Mouse (Mus musculus): ENCODE data around the gene Acot4.
"Not testable (repeated sequence)": the region's sequence is repeated elsewhere in the genome, so short reads cannot be mapped to it uniquely, and the experiment has no call there.

Gene Acot4

GRCm38 (mm10) chr12:84038241-84038640 lies at the start of gene Acot4:
Acot4 (plus strand) TSS chr12:84038379.
- peak; percentile 83 to 90 for DNase-seq

- no peak for DNase-seq
Observed at GRCm38 (mm10) chr12:83988483-83988882, 49.7 kb upstream of the Acot4 start.

- no peak for DNase-seq
Observed at GRCm38 (mm10) chr12:83989378-83989777, 48.8 kb upstream of the Acot4 start.

GRCm38 (mm10) chr12:83997221-83997620 lies 41.0 kb upstream of the Acot4 start:
- no peak for DNase-seq

GRCm38 (mm10) chr12:83998341-83999107 lies 39.7 kb upstream of the Acot4 start:
- DNase-seq = no peak

- DNase-seq = peak; percentile 95 to 96
Observed at GRCm38 (mm10) chr12:83999237-83999636, 38.9 kb upstream of the Acot4 start.

GRCm38 (mm10) chr12:84000418-84000817 lies 37.8 kb upstream of the Acot4 start:
- DNase-seq = no peak

- no peak for DNase-seq
Observed at GRCm38 (mm10) chr12:84003866-84004265, 34.3 kb upstream of the Acot4 start.

GRCm38 (mm10) chr12:84008251-84008650 lies 29.9 kb upstream of the Acot4 start:
- peak; percentile 47 to 66 for DNase-seq

GRCm38 (mm10) chr12:84008729-84009128 lies 29.4 kb upstream of the Acot4 start:
- DNase-seq = no peak

- peak; percentile 86 to 92 for DNase-seq
Observed at GRCm38 (mm10) chr12:84009171-84009965, 28.8 kb upstream of the Acot4 start, which contains the start of gene Acot1. Acot1 (plus strand) TSS chr12:84009490.

- DNase-seq = peak in 1 of 2 experiments; percentile 37
Observed at GRCm38 (mm10) chr12:84010201-84010600, 28.0 kb upstream of the Acot4 start.

GRCm38 (mm10) chr12:84011251-84012040 lies 26.7 kb upstream of the Acot4 start:
- peak; percentile 96 to 98 for DNase-seq

- no peak for DNase-seq
Observed at GRCm38 (mm10) chr12:84013130-84013529, 25.0 kb upstream of the Acot4 start.

GRCm38 (mm10) chr12:84013701-84014100 lies 24.5 kb upstream of the Acot4 start:
- no peak for DNase-seq

GRCm38 (mm10) chr12:84020528-84020927 lies 17.7 kb upstream of the Acot4 start:
- peak; percentile 91 to 97 for DNase-seq

- not testable (repeated sequence) for DNase-seq
Observed at GRCm38 (mm10) chr12:84022266-84022665, 15.9 kb upstream of the Acot4 start.

GRCm38 (mm10) chr12:84023052-84023745 lies 15.0 kb upstream of the Acot4 start:
- peak; percentile 35 to 49 for DNase-seq

GRCm38 (mm10) chr12:84025888-84026287 lies 12.3 kb upstream of the Acot4 start:
- no peak for DNase-seq

- DNase-seq = not testable (repeated sequence)
Observed at GRCm38 (mm10) chr12:84028328-84028727, 9.9 kb upstream of the Acot4 start.

GRCm38 (mm10) chr12:84029043-84029442 lies 9.1 kb upstream of the Acot4 start:
- not testable (repeated sequence) for DNase-seq

GRCm38 (mm10) chr12:84030659-84031332 lies 7.4 kb upstream of the Acot4 start:
- peak; percentile 85 to 89 for DNase-seq
